Mouse (Mus musculus): Measurements from ENCODE around the gene Ldoc1. TPM values are rescaled to one million over a fixed set of nuclear protein-coding genes. Genes with fewer than 3 reads are reported as not detected.

The Ldoc1 gene
- not detected for polyA plus RNA-seq (2012; fragmentation: generic; extraction: Trizol)

GRCm38 (mm10) chrX:61709302-61710033 is at the start of gene Ldoc1:
Ldoc1 (plus strand) TSS chrX:61709497.

Measured in C3H10T1/2 (cell line).